Mouse (Mus musculus): ENCODE data around the gene Elf1. TPM values are rescaled to one million over a fixed set of nuclear protein-coding genes. Genes with fewer than 3 reads are reported as not detected.
"Not testable (repeated sequence)": the region's sequence is repeated elsewhere in the genome, so short reads cannot be mapped to it uniquely, and the experiment has no call there.

The Elf1 gene
- polyA plus RNA-seq, 1 experiment from 2014 or later, result 11.0 TPM

GRCm38 (mm10) chr14:79526106-79526505 lies 45.1 kb downstream of the Elf1 start:
- not testable (repeated sequence) for ATAC-seq (ENCODE audit: insufficient number of reproducible peaks, low FRiP score); H3K4me2 ChIP-seq; H3K4me3 ChIP-seq; H3K9ac ChIP-seq; H3K36me3 ChIP-seq; H3K9me3 ChIP-seq (replicated peaks); H3K27me3 ChIP-seq (replicated peaks); H3K27ac ChIP-seq (ENCODE audit: poor library complexity, severe bottlenecking)
- WGBS, result 82% methylated on average over 12 of the region's 12 CpGs
- peaks cover 25% of the 10 kb centered on the region for H3K4me1 ChIP-seq (replicated peaks)

GRCm38 (mm10) chr14:79527704-79528103 lies 46.7 kb downstream of the Elf1 start:
- no peaks in the 10 kb centered on the region for H3K9me3 ChIP-seq (replicated peaks)
- no peak overlapping the region for H3K4me3 ChIP-seq
- H3K27me3 ChIP-seq (replicated peaks), result no peaks in the 10 kb centered on the region
- WGBS, result 64% methylated on average over 6 of the region's 6 CpGs
- H3K36me3 ChIP-seq, result no peaks in the 10 kb centered on the region
- peaks cover 12% of the 10 kb centered on the region for H3K4me1 ChIP-seq (replicated peaks)
- no peak overlapping the region for H3K9ac ChIP-seq
- no peak overlapping the region for H3K27ac ChIP-seq (ENCODE audit: poor library complexity, severe bottlenecking)
- no peak overlapping the region for H3K4me2 ChIP-seq
- no peak for ATAC-seq (ENCODE audit: insufficient number of reproducible peaks, low FRiP score)

- Histone ChIP-seq H3K27me3 (replicated peaks) (no peaks in the 10 kb centered on the region), H3K4me2 (no peak overlapping the region), H3K9me3 (replicated peaks) (no peaks in the 10 kb centered on the region), H3K36me3 (no peaks in the 10 kb centered on the region), H3K4me1 (replicated peaks) (peaks cover 25% of the 10 kb centered on the region), H3K4me3 (no peak overlapping the region), H3K27ac (ENCODE audit: poor library complexity, severe bottlenecking) (peak overlapping the region; percentile 11; the same call in 1 of the 2 replicates), H3K9ac (no peak overlapping the region)
- peak; percentile 90 for ATAC-seq (ENCODE audit: insufficient number of reproducible peaks, low FRiP score)
- WGBS, result 66% methylated on average over 10 of the region's 10 CpGs
Observed at GRCm38 (mm10) chr14:79529581-79530554, 48.9 kb downstream of the Elf1 start.

- Histone ChIP-seq H3K4me1 (replicated peaks) (peaks cover 31% of the 10 kb centered on the region), H3K27ac (ENCODE audit: poor library complexity, severe bottlenecking) (no peak overlapping the region), H3K9ac (no peak overlapping the region), H3K9me3 (replicated peaks) (no peaks in the 10 kb centered on the region), H3K4me2 (no peak overlapping the region), H3K27me3 (replicated peaks) (no peaks in the 10 kb centered on the region), H3K36me3 (no peaks in the 10 kb centered on the region), H3K4me3 (no peak overlapping the region)
- ATAC-seq (ENCODE audit: insufficient number of reproducible peaks, low FRiP score), result no peak
- 94% methylated on average over 6 of the region's 6 CpGs for WGBS
Observed at GRCm38 (mm10) chr14:79530761-79531160, 49.8 kb downstream of the Elf1 start.

GRCm38 (mm10) chr14:79532036-79532776 lies 51.2 kb downstream of the Elf1 start:
- Histone ChIP-seq H3K4me2 (no peak overlapping the region), H3K27ac (ENCODE audit: poor library complexity, severe bottlenecking) (no peak overlapping the region), H3K9me3 (replicated peaks) (no peaks in the 10 kb centered on the region), H3K27me3 (replicated peaks) (no peaks in the 10 kb centered on the region), H3K4me1 (replicated peaks) (peaks cover 38% of the 10 kb centered on the region), H3K4me3 (no peak overlapping the region), H3K36me3 (no peaks in the 10 kb centered on the region), H3K9ac (no peak overlapping the region)
- no peak for ATAC-seq (ENCODE audit: insufficient number of reproducible peaks, low FRiP score)
- 88% methylated on average over 8 of the region's 8 CpGs for WGBS

- Histone ChIP-seq H3K4me2 (no peak overlapping the region), H3K4me1 (replicated peaks) (peaks cover 41% of the 10 kb centered on the region), H3K27me3 (replicated peaks) (no peaks in the 10 kb centered on the region), H3K9ac (no peak overlapping the region), H3K36me3 (no peaks in the 10 kb centered on the region), H3K4me3 (no peak overlapping the region), H3K27ac (ENCODE audit: poor library complexity, severe bottlenecking) (peak overlapping the region; percentile 44; the same call in 1 of the 2 replicates), H3K9me3 (replicated peaks) (no peaks in the 10 kb centered on the region)
- no peak for ATAC-seq (ENCODE audit: insufficient number of reproducible peaks, low FRiP score)
- 66% methylated on average over 1 of the region's 1 CpGs for WGBS
Observed at GRCm38 (mm10) chr14:79533350-79533749, 52.4 kb downstream of the Elf1 start.

- 64% methylated on average over 3 of the region's 3 CpGs for WGBS
- no peak for ATAC-seq (ENCODE audit: insufficient number of reproducible peaks, low FRiP score)
- Histone ChIP-seq H3K27ac (ENCODE audit: poor library complexity, severe bottlenecking) (no peak overlapping the region), H3K4me3 (no peak overlapping the region), H3K4me1 (replicated peaks) (peaks cover 41% of the 10 kb centered on the region), H3K27me3 (replicated peaks) (no peaks in the 10 kb centered on the region), H3K9ac (no peak overlapping the region), H3K9me3 (replicated peaks) (no peaks in the 10 kb centered on the region), H3K36me3 (no peaks in the 10 kb centered on the region), H3K4me2 (no peak overlapping the region)
Observed at GRCm38 (mm10) chr14:79534206-79534605, 53.2 kb downstream of the Elf1 start.

- H3K4me3 ChIP-seq; H3K4me2 ChIP-seq; H3K9ac ChIP-seq; H3K9me3 ChIP-seq (replicated peaks); H3K27me3 ChIP-seq (replicated peaks); ATAC-seq (ENCODE audit: insufficient number of reproducible peaks, low FRiP score); H3K36me3 ChIP-seq: not testable (repeated sequence)
- 0 out of 2 replicates have a peak overlapping the region, but pooled peaks have one; percentile 21 for H3K27ac ChIP-seq (ENCODE audit: poor library complexity, severe bottlenecking)
- peaks cover 39% of the 10 kb centered on the region for H3K4me1 ChIP-seq (replicated peaks)
- WGBS, result 89% methylated on average over 4 of the region's 4 CpGs
Observed at GRCm38 (mm10) chr14:79534656-79535055, 53.7 kb downstream of the Elf1 start.

GRCm38 (mm10) chr14:79535318-79535717 lies 54.3 kb downstream of the Elf1 start:
- Histone ChIP-seq H3K9me3 (replicated peaks) (no peaks in the 10 kb centered on the region), H3K4me2 (peak overlapping the region; percentile 54), H3K36me3 (no peaks in the 10 kb centered on the region), H3K9ac (no peak overlapping the region), H3K27me3 (replicated peaks) (no peaks in the 10 kb centered on the region), H3K4me1 (replicated peaks) (peaks cover 34% of the 10 kb centered on the region), H3K4me3 (0 out of 2 replicates have a peak overlapping the region, but pooled peaks have one; percentile 8), H3K27ac (ENCODE audit: poor library complexity, severe bottlenecking) (peak overlapping the region; percentile 80)
- 31% methylated on average over 10 of the region's 10 CpGs for WGBS
- ATAC-seq (ENCODE audit: insufficient number of reproducible peaks, low FRiP score), result peak; percentile 82

- H3K4me3 ChIP-seq, result 0 out of 2 replicates have a peak overlapping the region, but pooled peaks have one; percentile 12
- ATAC-seq (ENCODE audit: insufficient number of reproducible peaks, low FRiP score), result no peak
- H3K27ac ChIP-seq (ENCODE audit: poor library complexity, severe bottlenecking), result peak overlapping the region; percentile 72
- no peaks in the 10 kb centered on the region for H3K9me3 ChIP-seq (replicated peaks)
- H3K4me2 ChIP-seq, result peak overlapping the region; percentile 54
- H3K27me3 ChIP-seq (replicated peaks), result no peaks in the 10 kb centered on the region
- peaks cover 32% of the 10 kb centered on the region for H3K4me1 ChIP-seq (replicated peaks)
- WGBS, result 65% methylated on average over 5 of the region's 5 CpGs
- H3K36me3 ChIP-seq, result no peaks in the 10 kb centered on the region
- H3K9ac ChIP-seq, result 0 out of 2 replicates have a peak overlapping the region, but pooled peaks have one; percentile 43
Observed at GRCm38 (mm10) chr14:79536011-79536410, 55.0 kb downstream of the Elf1 start.

- ATAC-seq (ENCODE audit: insufficient number of reproducible peaks, low FRiP score), result no peak
- 47% methylated on average over 3 of the region's 3 CpGs for WGBS
- peak overlapping the region; percentile 20 for H3K4me3 ChIP-seq
Observed at GRCm38 (mm10) chr14:79536837-79537236, 55.8 kb downstream of the Elf1 start.

More at GRCm38 (mm10) chr14:79536837-79537236, 55.8 kb downstream of the Elf1 start:
- no peak overlapping the region for H3K27ac ChIP-seq (ENCODE audit: poor library complexity, severe bottlenecking)
- no peaks in the 10 kb centered on the region for H3K9me3 ChIP-seq (replicated peaks)
- peaks cover 32% of the 10 kb centered on the region for H3K4me1 ChIP-seq (replicated peaks)
- peak overlapping the region; percentile 47 for H3K4me2 ChIP-seq
- no peaks in the 10 kb centered on the region for H3K27me3 ChIP-seq (replicated peaks)
- no peak overlapping the region for H3K9ac ChIP-seq
- no peaks in the 10 kb centered on the region for H3K36me3 ChIP-seq

Data from heart, embryonic 12.5 days (tissue).